Mouse (Mus musculus) heart, postnatal 0 days (tissue): ENCODE measurements around the gene Slc25a14.

Experiments
- CTCF ChIP-seq: IDR thresholded peaks from 2 replicates; pipeline ENCODE4 v1.5.1; 2016; ENCODE audit warnings: antibody characterized with exemption, control low read depth, low read depth
- EP300 ChIP-seq: IDR thresholded peaks from 2 replicates; pipeline ENCODE4 v1.6.1; 2016; ENCODE audit warnings: antibody characterized with exemption, low read depth

DNA sequence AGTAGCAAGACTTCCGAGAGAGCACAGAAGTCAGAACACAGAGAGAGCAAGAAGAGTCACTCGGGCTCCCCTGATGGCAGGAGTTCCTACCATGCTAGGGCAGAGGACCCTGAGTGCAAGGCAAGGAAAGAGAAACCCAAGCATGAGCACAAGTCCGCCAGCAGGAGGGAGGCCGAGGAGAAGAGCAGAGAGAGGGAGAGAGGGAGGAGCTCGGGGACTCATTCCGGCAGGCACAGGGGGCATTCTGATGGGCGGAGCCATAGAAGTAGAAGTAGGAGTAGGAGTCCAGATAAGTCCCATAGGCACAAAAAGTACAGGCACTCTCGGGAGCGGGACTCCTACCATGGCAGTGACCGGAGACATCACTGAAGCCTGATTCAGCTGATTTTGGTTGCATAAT, 86.5 kb downstream of the Slc25a14 start:
- TF ChIP-seq EP300 (no peak), CTCF (no peak)
